Mouse (Mus musculus): ENCODE measurements around the gene Gas7. TPM values are rescaled to one million over a fixed set of nuclear protein-coding genes. Genes with fewer than 3 reads are reported as not detected.

Gene Gas7
- polyA plus RNA-seq, 1 experiment from 2014 or later: 4.2 TPM

DNA sequence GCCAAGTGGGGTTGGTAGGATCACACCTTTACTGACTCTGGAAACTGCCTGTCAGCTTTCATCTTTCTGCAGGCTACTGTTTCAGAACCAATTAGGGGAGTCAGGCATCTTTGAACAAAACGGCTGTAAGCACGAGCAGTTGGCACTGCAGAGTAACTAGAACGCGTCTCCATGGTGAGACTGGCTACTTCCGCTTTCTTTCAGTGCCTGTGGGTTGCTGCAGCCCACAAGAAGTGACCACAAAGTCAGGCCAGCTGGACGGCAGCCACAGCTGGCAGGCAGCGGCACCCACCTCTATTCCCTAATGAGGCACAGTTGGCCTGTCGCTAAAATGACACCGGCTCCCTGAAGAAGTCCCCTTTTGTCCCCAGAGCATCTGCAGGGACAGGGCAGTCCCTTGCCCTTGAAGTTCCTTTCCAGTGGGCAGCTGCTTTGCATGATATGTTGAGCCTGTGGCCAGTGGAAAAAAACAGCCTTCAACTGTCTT lies 133.6 kb downstream of the Gas7 start:
- H3K4me3 ChIP-seq: no peak overlapping the region
- no peaks in the 10 kb centered on the region; the same call in 1 of the 2 replicates for H3K9me3 ChIP-seq
- no peaks in the 10 kb centered on the region for H3K36me3 ChIP-seq
- H3K4me1 ChIP-seq (replicated peaks): peaks cover 19% of the 10 kb centered on the region
- H3K27me3 ChIP-seq (ENCODE audit: insufficient read depth, poor library complexity, severe bottlenecking): no peaks in the 10 kb centered on the region
- WGBS: 56% methylated on average over 9 of the region's 9 CpGs
- DNase-seq (ENCODE audit: low spot score): no peak
- H3K27ac ChIP-seq: no peak overlapping the region

DNA sequence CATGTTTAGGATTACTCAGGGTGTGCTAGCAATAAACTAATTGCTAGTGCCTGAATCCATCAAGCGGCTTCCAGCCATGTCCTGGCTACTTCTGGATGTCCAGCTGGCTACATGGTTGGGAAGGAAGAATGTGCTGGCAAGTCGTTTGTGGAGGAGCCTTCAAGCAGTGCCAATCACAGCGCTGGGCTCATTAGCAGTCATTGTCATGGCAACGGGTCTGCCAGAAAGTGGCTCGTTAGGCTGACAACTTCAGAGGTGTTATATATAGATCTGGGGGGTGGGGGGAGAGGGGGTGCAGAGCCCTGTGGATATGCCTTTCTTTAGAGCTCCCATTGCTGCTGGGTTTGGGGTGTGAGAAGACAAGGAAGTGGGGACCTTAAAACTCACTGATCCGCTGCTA lies 141.0 kb downstream of the Gas7 start:
- peak; percentile 16 for DNase-seq (ENCODE audit: low spot score)
- Histone ChIP-seq H3K9me3 (no peaks in the 10 kb centered on the region; the same call in 1 of the 2 replicates), H3K27ac (no peak overlapping the region), H3K4me3 (no peak overlapping the region), H3K4me1 (replicated peaks) (peaks cover 19% of the 10 kb centered on the region), H3K36me3 (no peaks in the 10 kb centered on the region), H3K27me3 (ENCODE audit: insufficient read depth, poor library complexity, severe bottlenecking) (no peaks in the 10 kb centered on the region)
- 57% methylated on average over 6 of the region's 6 CpGs for WGBS

DNA sequence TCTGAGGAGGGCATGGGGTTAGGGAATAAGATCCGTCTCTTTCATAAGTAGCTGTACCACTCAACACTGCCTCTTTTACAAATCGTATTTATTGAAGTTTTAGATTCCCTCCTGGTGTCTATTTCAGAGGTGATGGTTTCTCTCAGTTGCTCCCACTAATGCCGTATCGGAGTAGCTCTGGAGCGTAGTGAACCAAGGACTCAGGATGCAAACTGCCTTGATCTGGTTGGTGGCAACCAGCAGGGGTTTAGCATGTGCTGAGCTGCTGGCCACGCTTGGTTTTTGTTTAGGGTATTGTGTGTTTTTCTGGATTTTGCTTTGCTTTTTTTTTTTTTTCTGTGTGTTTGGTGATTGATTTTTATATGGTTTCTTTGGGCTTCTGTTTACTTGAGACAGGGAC lies 141.6 kb downstream of the Gas7 start:
- Histone ChIP-seq H3K4me1 (replicated peaks) (peaks cover 24% of the 10 kb centered on the region), H3K27ac (no peak overlapping the region), H3K36me3 (no peaks in the 10 kb centered on the region), H3K4me3 (no peak overlapping the region), H3K9me3 (no peaks in the 10 kb centered on the region; the same call in 1 of the 2 replicates), H3K27me3 (ENCODE audit: insufficient read depth, poor library complexity, severe bottlenecking) (no peaks in the 10 kb centered on the region)
- WGBS: 87% methylated on average over 6 of the region's 6 CpGs
- DNase-seq (ENCODE audit: low spot score): no peak

GRCm38 (mm10) chr11:67597388-67597787 lies 142.2 kb downstream of the Gas7 start:
- 94% methylated on average over 7 of the region's 7 CpGs for WGBS
- Histone ChIP-seq H3K27me3 (ENCODE audit: insufficient read depth, poor library complexity, severe bottlenecking) (no peaks in the 10 kb centered on the region), H3K4me3 (no peak overlapping the region), H3K9me3 (no peaks in the 10 kb centered on the region; the same call in 1 of the 2 replicates), H3K4me1 (replicated peaks) (peaks cover 25% of the 10 kb centered on the region), H3K27ac (no peak overlapping the region), H3K36me3 (no peaks in the 10 kb centered on the region)
- DNase-seq (ENCODE audit: low spot score): no peak

DNA sequence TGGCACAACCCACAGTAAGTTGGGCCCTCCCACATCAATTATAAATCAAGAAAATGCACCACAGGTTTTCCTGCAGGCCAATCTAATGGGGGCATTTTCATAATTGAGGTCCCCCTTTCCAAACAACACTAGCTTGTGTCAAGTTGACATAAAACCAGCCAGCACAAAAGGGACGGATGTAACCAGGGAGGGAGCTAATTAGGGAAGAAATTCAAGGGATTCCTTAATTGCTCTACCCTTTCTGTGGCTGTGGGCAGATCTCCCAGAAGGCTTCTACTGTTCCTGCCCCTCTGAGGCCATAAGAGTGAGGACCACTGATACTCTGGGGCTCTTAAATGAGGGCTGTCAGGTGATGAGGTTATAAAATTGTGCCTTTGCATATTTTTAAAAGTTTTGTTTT lies 143.9 kb downstream of the Gas7 start:
- 65% methylated on average over 1 of the region's 1 CpGs for WGBS
- Histone ChIP-seq H3K9me3 (no peaks in the 10 kb centered on the region), H3K4me3 (no peak overlapping the region), H3K27me3 (ENCODE audit: insufficient read depth, poor library complexity, severe bottlenecking) (no peaks in the 10 kb centered on the region), H3K4me1 (replicated peaks) (peaks cover 36% of the 10 kb centered on the region), H3K36me3 (no peaks in the 10 kb centered on the region), H3K27ac (no peak overlapping the region)
- DNase-seq (ENCODE audit: low spot score): no peak

GRCm38 (mm10) chr11:67600710-67601430 lies 145.6 kb downstream of the Gas7 start:
- Histone ChIP-seq H3K4me3 (no peak overlapping the region), H3K9me3 (no peaks in the 10 kb centered on the region), H3K27ac (peak overlapping the region; percentile 50), H3K36me3 (no peaks in the 10 kb centered on the region), H3K4me1 (replicated peaks) (peaks cover 35% of the 10 kb centered on the region), H3K27me3 (ENCODE audit: insufficient read depth, poor library complexity, severe bottlenecking) (0 out of 2 replicates have a peak, but pooled peaks cover 4% of the 10 kb centered on the region)
- DNase-seq (ENCODE audit: low spot score): no peak
- 73% methylated on average over 8 of the region's 8 CpGs for WGBS

DNA sequence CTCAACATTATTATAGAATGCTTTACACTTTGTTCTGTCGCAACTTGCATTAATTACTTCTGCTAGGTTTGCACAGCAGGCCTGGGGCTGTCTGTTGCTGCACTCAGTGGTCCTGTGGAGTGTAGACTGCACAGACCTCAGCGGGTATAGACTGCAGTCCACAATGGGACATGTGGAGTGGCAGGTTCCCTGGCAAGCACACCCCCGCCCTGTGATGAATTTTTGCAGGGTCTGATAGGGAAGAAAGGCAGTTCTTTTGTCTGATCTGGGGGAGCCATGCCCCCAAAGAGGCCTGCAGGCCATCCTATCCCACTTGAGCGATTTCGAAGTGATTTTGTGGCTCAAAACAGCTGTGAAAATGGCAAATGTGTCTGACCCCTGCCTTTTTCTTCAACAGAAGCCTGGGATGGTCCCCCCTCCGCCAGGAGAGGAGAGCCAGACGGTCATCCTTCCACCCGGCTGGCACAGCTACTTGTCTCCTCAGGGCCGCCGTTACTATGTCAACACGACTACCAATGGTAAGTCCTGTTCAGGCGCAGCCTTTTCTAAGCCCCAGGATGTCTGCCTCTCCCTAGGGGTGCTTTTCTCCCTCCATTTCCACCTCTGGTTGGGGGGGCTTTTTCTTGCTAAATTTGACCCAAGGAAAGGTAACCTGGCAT lies 147.6 kb downstream of the Gas7 start:
- Histone ChIP-seq H3K4me3 (no peak overlapping the region), H3K4me1 (replicated peaks) (peaks cover 28% of the 10 kb centered on the region), H3K27ac (peak overlapping the region; percentile 65), H3K9me3 (no peaks in the 10 kb centered on the region), H3K36me3 (no peaks in the 10 kb centered on the region), H3K27me3 (ENCODE audit: insufficient read depth, poor library complexity, severe bottlenecking) (0 out of 2 replicates have a peak, but pooled peaks cover 4% of the 10 kb centered on the region)
- 27% methylated on average over 12 of the region's 12 CpGs for WGBS
- peak; percentile 21 for DNase-seq (ENCODE audit: low spot score)

- 79% methylated on average over 2 of the region's 2 CpGs for WGBS
These were observed 149.2 kb downstream of the Gas7 start for GRCm38 (mm10) chr11:67604481-67604880.

GRCm38 (mm10) chr11:67608114-67608683 lies 153.0 kb downstream of the Gas7 start:
- 84% methylated on average over 10 of the region's 10 CpGs for WGBS
- no peaks in the 10 kb centered on the region for H3K9me3 ChIP-seq
- no peaks in the 10 kb centered on the region for H3K36me3 ChIP-seq
- DNase-seq (ENCODE audit: low spot score): no peak
- 0 out of 2 replicates have a peak, but pooled peaks cover 4% of the 10 kb centered on the region for H3K27me3 ChIP-seq (ENCODE audit: insufficient read depth, poor library complexity, severe bottlenecking)
- no peak overlapping the region for H3K27ac ChIP-seq
- peaks cover 10% of the 10 kb centered on the region for H3K4me1 ChIP-seq (replicated peaks)
- H3K4me3 ChIP-seq: no peak overlapping the region

More at GRCm38 (mm10) chr11:67604481-67604880, 149.2 kb downstream of the Gas7 start:
- no peak for DNase-seq (ENCODE audit: low spot score)
- no peaks in the 10 kb centered on the region for H3K36me3 ChIP-seq
- H3K4me1 ChIP-seq (replicated peaks): peaks cover 35% of the 10 kb centered on the region
- no peak overlapping the region for H3K27ac ChIP-seq
- H3K4me3 ChIP-seq: no peak overlapping the region
- 0 out of 2 replicates have a peak, but pooled peaks cover 4% of the 10 kb centered on the region for H3K27me3 ChIP-seq (ENCODE audit: insufficient read depth, poor library complexity, severe bottlenecking)
- H3K9me3 ChIP-seq: no peaks in the 10 kb centered on the region

- no peaks in the 10 kb centered on the region for H3K27me3 ChIP-seq (ENCODE audit: insufficient read depth, poor library complexity, severe bottlenecking)
- H3K27ac ChIP-seq: no peak overlapping the region
- no peaks in the 10 kb centered on the region for H3K36me3 ChIP-seq
- no peak for DNase-seq (ENCODE audit: low spot score)
- WGBS: 84% methylated on average over 9 of the region's 9 CpGs
- 0 out of 2 replicates have a peak, but pooled peaks cover 7% of the 10 kb centered on the region for H3K4me1 ChIP-seq (replicated peaks)
- no peak overlapping the region for H3K4me3 ChIP-seq
- no peaks in the 10 kb centered on the region for H3K9me3 ChIP-seq
These were observed 157.1 kb downstream of the Gas7 start for GRCm38 (mm10) chr11:67612158-67612839.

DNA sequence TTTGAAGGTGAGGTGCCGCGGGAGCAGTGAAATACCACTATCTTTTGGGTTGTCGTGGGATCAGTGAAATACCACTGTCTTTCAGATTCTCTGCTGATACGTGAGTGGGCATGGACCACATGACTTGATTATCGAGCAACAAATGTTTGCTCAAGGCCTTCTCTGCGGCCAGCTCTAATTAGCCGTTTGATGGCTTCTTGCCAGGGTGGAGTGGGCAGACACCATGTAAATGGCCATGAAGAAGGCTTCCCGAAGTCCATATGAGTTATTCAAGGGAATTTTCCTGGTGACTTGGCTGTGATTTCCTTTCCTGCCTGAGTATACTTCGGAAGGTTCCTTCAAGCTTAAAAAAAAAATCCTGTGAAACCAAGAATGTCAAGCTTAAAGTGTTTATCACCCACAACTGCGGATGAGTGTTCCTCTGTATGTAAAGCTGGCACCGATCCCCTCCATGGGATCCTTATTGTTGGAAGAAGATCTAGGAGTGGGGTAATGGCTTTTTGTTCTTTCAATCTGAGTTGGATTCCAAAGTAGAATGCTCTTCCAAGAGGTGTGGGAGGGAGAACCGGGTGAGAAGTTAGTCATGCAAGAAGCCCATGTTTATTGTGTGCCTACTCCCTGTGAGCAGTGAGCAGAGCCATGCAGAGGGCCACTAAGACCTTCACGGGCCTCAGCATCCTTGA lies 161.5 kb downstream of the Gas7 start:
- H3K4me3 ChIP-seq: no peak overlapping the region
- H3K9me3 ChIP-seq: no peaks in the 10 kb centered on the region
- H3K4me1 ChIP-seq (replicated peaks): no peaks in the 10 kb centered on the region
- no peaks in the 10 kb centered on the region for H3K36me3 ChIP-seq
- H3K27ac ChIP-seq: no peak overlapping the region
- DNase-seq (ENCODE audit: low spot score): no peak
- 89% methylated on average over 13 of the region's 13 CpGs for WGBS
- H3K27me3 ChIP-seq (ENCODE audit: insufficient read depth, poor library complexity, severe bottlenecking): no peaks in the 10 kb centered on the region

DNA sequence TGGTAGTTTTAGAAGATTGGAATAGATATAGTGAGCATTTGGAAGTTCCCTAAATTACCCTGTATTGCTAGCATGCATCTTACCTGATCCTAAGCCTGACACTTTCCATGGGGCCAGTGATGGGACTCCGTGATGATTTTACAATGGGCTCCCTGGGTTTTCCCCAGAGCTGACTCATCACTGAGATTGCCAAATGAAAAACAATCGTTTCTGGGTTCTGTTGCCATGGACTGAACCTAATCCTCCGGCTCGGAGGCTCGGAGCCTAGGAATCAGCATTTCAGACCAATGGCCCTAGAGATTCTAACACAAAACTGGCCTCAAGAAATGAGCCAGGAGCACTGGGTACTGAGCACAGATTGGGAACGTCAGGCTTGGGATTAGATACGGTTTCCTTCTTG lies 167.1 kb downstream of the Gas7 start:
- no peak overlapping the region for H3K4me3 ChIP-seq
- no peaks in the 10 kb centered on the region for H3K36me3 ChIP-seq
- no peaks in the 10 kb centered on the region for H3K27me3 ChIP-seq (ENCODE audit: insufficient read depth, poor library complexity, severe bottlenecking)
- no peaks in the 10 kb centered on the region for H3K4me1 ChIP-seq (replicated peaks)
- DNase-seq (ENCODE audit: low spot score): no peak
- H3K27ac ChIP-seq: no peak overlapping the region
- H3K9me3 ChIP-seq: no peaks in the 10 kb centered on the region
- 88% methylated on average over 7 of the region's 7 CpGs for WGBS

Data from hindbrain, embryonic 10.5 days (tissue).